Mouse (Mus musculus): ENCODE measurements around the gene Acap3. TPM values are rescaled to one million over a fixed set of nuclear protein-coding genes. Genes with fewer than 3 reads are reported as not detected.
A peak's percentile ranks its signal among the peaks of the same experiment; 100 is the strongest.

Gene Acap3
- polyA plus RNA-seq, 1 experiment: 9.5 TPM

- 85% methylated on average over 7 of the region's 7 CpGs for WGBS
- DNase-seq (ENCODE audit: low read depth, low spot score): no peak
These were observed 20.2 kb upstream of the Acap3 start for GRCm38 (mm10) chr4:155871404-155871803.

GRCm38 (mm10) chr4:155883587-155883986 lies 8.0 kb upstream of the Acap3 start:
- DNase-seq (ENCODE audit: low read depth, low spot score): no peak
- WGBS: 82% methylated on average over 3 of the region's 3 CpGs

- DNase-seq (ENCODE audit: low read depth, low spot score): no peak
- WGBS: 91% methylated on average over 5 of the region's 5 CpGs
These were observed 5.3 kb upstream of the Acap3 start for GRCm38 (mm10) chr4:155886330-155886729.

GRCm38 (mm10) chr4:155887674-155888073 lies 3.9 kb upstream of the Acap3 start:
- whole genome bisulfite sequencing: 91% methylated on average over 10 of the region's 10 CpGs
- DNase-seq (ENCODE audit: low read depth, low spot score): no peak

DNA sequence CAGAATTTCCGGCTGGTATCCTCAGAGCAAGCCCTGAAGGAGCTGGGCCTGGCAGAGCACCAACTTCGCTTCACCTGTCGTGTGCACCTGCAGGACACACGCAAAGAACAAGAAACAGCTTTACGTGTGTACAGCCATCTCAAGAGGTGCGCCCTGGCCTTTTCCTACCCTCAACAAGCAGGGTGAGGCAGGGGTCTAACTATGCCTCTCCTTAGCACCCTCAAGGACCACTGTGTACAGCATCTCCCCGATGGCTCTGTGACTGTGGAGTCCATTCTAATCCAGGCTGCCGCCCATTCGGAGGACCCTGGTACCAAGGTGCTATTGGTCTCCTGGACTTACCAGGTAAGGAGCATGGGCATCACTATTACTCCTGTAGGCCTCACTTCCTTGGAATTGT lies 3.4 kb upstream of the Acap3 start:
- DNase-seq (ENCODE audit: low read depth, low spot score): no peak
- 88% methylated on average over 9 of the region's 9 CpGs for WGBS

- no peak for DNase-seq (ENCODE audit: low read depth, low spot score)
- 67% methylated on average over 5 of the region's 5 CpGs for WGBS
These were observed 2.3 kb upstream of the Acap3 start for GRCm38 (mm10) chr4:155889316-155889715.

- DNase-seq (ENCODE audit: low read depth, low spot score): no peak
- WGBS: under 1% methylated on average over 34 of the region's 34 CpGs
These were observed 581 bp upstream of the Acap3 start for GRCm38 (mm10) chr4:155891011-155891471.

- peak; percentile 43 for DNase-seq (ENCODE audit: low read depth, low spot score)
- under 1% methylated on average over 55 of the region's 56 CpGs for WGBS
These were observed 395 bp downstream of the Acap3 start for GRCm38 (mm10) chr4:155892017-155892416.

GRCm38 (mm10) chr4:155892438-155893211 lies 1.0 kb downstream of the Acap3 start:
- 4% methylated on average over 37 of the region's 37 CpGs for WGBS
- no peak for DNase-seq (ENCODE audit: low read depth, low spot score)

GRCm38 (mm10) chr4:155893212-155893690 lies 1.6 kb downstream of the Acap3 start:
- no peak for DNase-seq (ENCODE audit: low read depth, low spot score)
- WGBS: 69% methylated on average over 8 of the region's 8 CpGs

DNA sequence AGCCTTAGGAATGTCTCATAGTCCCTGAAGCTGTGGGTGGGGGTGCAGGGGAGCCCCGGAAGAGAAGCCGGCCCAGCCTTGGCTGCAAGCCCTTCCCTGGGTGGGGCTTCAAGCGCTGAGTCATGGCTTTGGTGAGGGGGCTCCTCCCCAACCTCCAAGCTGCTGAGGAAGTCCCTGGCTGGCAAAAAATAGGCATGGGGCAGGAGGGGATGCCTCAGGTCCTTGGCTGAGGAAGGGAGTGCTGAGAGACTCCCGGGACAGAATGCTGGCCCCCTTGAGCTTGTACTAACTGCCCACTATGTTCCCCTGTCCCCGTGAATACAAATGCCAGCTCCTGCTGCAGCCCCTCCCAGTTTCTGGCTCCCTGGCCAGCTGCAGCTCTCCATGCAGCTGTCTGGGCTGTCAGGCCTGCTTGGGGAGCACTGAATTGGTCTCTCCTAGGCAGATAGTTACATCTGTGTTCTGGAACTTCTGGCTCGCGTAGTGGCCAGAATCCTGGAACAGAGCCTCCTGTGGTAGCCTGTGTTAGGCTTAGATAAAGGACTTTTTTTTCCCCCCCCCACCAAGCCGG lies 2.8 kb downstream of the Acap3 start:
- WGBS: 17% methylated on average over 8 of the region's 8 CpGs
- DNase-seq (ENCODE audit: low read depth, low spot score): no peak

DNA sequence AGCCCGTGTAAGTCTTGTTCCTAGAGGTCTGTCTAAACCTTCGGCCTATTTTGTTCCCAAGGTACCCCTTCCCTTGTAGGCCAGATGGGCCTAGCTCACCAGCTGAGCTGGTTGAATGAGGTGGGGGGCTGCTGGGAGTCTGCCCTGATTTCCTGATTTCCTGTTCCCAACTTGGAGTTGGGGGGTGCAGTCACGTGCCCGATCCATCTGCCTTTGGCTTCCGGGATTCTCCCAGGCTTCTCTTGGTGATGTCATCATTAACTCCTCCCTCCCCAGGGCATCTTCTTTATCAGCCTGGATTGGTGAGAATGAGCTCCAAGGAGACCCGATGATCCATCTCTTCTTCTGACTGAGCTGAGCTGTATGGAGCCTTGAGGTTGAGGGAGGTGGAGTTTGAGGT lies 3.6 kb downstream of the Acap3 start:
- DNase-seq (ENCODE audit: low read depth, low spot score): no peak
- WGBS: 48% methylated on average over 6 of the region's 6 CpGs

- no peak for DNase-seq (ENCODE audit: low read depth, low spot score)
- 89% methylated on average over 4 of the region's 4 CpGs for WGBS
These were observed 4.2 kb downstream of the Acap3 start for GRCm38 (mm10) chr4:155895826-155896225.

GRCm38 (mm10) chr4:155896461-155896860 lies 4.8 kb downstream of the Acap3 start:
- no peak for DNase-seq (ENCODE audit: low read depth, low spot score)
- 97% methylated on average over 12 of the region's 12 CpGs for WGBS

DNA sequence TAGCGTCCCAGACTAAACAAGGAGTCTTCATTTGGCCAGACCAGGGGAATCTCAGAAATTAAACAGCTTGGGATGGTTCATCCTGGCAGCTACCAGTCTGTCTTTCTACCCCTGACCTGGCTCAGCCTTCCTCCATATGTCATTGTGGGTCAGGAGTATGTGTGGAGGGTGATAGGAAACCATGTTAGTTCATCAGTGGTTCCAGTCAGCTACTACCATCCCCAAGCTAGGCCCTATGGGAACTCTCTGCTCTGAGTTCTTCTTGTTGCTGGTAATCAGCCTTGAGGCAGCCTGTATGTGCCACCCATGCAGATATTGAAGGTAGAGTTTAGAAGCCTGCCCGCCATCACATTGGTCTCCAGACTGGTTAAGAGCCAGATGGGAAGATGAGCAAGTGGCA lies 6.7 kb downstream of the Acap3 start:
- DNase-seq (ENCODE audit: low read depth, low spot score): no peak

GRCm38 (mm10) chr4:155899355-155899754 lies 7.7 kb downstream of the Acap3 start:
- WGBS: 92% methylated on average over 7 of the region's 7 CpGs
- DNase-seq (ENCODE audit: low read depth, low spot score): no peak

More for the DNA sequence above, 6.7 kb downstream of the Acap3 start:
- WGBS: 99% methylated on average over 2 of the region's 2 CpGs

DNA sequence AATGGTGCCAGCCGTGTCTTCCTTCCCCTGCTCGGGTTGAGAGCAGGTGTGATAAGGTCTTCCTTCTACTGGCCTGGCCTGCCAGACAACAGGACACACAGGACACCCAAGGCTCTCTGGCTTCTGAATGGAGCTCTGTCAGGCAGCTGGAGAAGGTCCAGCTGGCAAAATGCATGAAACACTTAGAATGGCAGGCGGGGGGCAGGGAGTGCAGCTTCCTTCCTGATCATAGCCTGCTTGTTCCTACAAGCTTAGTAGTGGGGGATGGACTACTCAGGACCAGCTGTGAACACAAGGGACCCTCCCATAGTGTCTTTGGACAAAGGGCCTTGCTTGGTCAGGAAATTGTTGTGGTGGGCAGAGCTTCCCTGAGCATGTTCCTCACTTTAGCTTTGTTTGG lies 9.6 kb downstream of the Acap3 start:
- no peak for DNase-seq (ENCODE audit: low read depth, low spot score)
- WGBS: 44% methylated on average over 3 of the region's 3 CpGs

- WGBS: 95% methylated on average over 13 of the region's 13 CpGs
- DNase-seq (ENCODE audit: low read depth, low spot score): no peak
These were observed 11.6 kb downstream of the Acap3 start for GRCm38 (mm10) chr4:155903246-155903645.

DNA sequence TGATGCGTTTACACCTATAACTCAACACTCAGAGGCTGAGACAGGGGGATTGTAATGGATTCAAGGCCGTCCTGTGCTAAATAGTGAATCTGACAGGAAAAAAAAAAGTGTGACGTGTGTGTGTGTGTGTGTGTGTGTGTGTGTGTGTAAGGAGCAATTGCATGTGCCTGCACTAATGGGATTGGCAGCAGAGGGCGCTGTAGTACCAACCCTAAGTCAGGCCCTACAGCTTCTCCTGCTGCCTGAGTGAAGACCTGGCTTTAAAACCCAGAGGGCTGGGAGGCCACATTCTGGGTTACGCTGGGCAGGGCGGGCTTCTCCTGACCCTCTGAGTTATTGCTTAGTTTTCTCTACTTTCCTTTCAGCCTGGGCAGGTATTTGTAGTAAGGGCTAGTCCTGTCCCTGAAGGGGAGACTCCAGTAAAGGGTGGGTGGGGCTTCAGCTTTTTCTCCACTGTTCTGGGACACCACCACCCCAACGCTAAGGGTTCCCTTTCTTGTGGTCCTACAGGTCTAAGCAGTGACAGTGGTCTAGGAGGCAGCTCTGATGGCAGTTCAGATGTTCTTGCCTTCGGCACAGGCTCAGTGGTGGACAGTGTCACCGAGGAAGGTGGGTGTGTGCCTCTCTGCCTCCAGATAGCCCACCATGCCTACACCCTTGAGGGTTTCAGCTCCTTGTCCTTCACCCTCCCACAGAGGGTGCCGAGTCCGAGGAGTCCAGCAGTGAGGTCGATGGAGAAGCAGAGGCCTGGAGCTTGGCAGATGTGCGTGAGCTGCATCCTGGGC lies 12.9 kb downstream of the Acap3 start:
- WGBS: 91% methylated on average over 13 of the region's 13 CpGs
- DNase-seq (ENCODE audit: low read depth, low spot score): no peak

- no peak for DNase-seq (ENCODE audit: low read depth, low spot score)
- 89% methylated on average over 13 of the region's 13 CpGs for WGBS
These were observed 14.0 kb downstream of the Acap3 start for GRCm38 (mm10) chr4:155905634-155906033.
